Comparison of ENCODE assay signal across 8 mouse cellular contexts in the genomic region with DNA sequence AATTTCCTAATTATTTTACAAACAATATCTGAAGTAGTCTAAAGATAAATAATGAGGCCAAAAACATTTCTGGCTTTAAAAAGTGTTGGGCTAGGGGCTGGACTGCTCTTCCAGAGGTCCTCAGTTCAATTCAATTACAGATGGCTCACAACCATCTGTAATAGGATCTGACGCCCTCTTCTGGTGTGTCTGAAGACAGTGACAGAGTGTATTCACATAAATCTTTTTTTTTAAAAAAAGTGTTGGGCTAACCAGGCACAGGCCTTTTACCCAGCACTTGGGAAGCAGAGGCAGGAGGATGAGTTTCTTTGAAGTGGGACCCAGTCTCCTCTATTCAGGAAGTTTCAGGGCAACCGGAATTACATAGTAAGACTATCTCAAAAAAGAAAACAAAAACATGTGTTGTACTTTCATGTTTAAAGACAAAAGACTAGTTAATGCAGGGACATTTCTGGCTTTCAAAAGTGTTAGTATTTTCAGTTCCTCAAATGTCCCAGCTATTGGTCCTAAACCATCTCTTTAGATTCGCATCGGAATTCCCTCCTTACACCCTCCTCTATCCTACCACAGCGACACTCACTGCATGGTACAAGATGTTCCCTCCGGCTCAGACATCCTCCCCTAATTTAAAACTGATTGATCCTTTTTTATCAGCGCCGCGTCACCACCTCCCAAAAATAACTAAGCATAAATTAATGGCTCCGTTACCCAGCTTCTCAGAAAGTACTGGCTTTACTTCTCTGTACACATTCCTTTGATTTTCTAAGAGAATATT. TPM values are rescaled to one million over a fixed set of nuclear protein-coding genes. Genes with fewer than 3 reads are reported as not detected.
DNase-seq lines count a peak whose midpoint lies in the region; ATAC-seq and TF ChIP-seq lines count a peak whose summit lies in the region.

No protein-coding gene starts in this region.

- H3K4me3 ChIP-seq in left cerebral cortex, adult 2 months = peak overlapping the region; percentile 97
- H3K4me3 ChIP-seq in ES-E14 (ENCODE audit: insufficient read depth in 1 of 2, low read depth in 1 of 2, low read length in 2 of 2, poor library complexity in 1 of 2, severe bottlenecking in 1 of 2) = peak overlapping the region; percentile 95 to 99
- peak overlapping the region; percentile 87 for H3K4me3 ChIP-seq in liver, embryonic 13.5 days (replicated peaks)
- H3K4me3 ChIP-seq in stomach, embryonic 14.5 days (ENCODE audit: low read depth, low read length) = peak overlapping the region; percentile 98

- H3K4me2 ChIP-seq in liver, embryonic 13.5 days = peak overlapping the region; percentile 83
- H3K4me2 ChIP-seq in stomach, embryonic 14.5 days (replicated peaks; ENCODE audit: low read depth, low read length) = peak overlapping the region; percentile 89

- in situ Hi-C loops in ES-E14 (cut with MboI; ENCODE audit: low sequenced_read_pairs in 2 of 2, unreplicated experiment in 2 of 2) = no loop called here

- peak overlapping the region; percentile 98; the same call in 1 of the 2 replicates for H3K9ac ChIP-seq in ES-E14 (ENCODE audit: insufficient read depth, low read depth, low read length, poor library complexity, severe bottlenecking)
- H3K9ac ChIP-seq in liver, embryonic 13.5 days = peak overlapping the region; percentile 98
- peak overlapping the region; percentile 99 for H3K9ac ChIP-seq in stomach, embryonic 14.5 days (replicated peaks; ENCODE audit: low read depth, low read length)

- peaks cover 2 to 15% of the 10 kb centered on the region in 2 experiments; a peak in 3 of 4 replicates for H3K4me1 ChIP-seq in ES-E14 (ENCODE audit: control insufficient read depth in 2 of 2, insufficient read depth in 2 of 2, low read length in 2 of 2, poor library complexity in 1 of 2)
- peaks cover 76% of the 10 kb centered on the region for H3K4me1 ChIP-seq in liver, embryonic 13.5 days (replicated peaks)
- no peaks in the 10 kb centered on the region for H3K4me1 ChIP-seq in stomach, embryonic 14.5 days (ENCODE audit: control insufficient read depth, insufficient read depth, low read length)

- H3K36me3 ChIP-seq in ES-E14 (ENCODE audit: control insufficient read depth, insufficient read depth, low read length, poor library complexity, severe bottlenecking) = no peaks in the 10 kb centered on the region
- no peaks in the 10 kb centered on the region; the same call in 1 of the 2 replicates for H3K36me3 ChIP-seq in liver, embryonic 13.5 days
- no peaks in the 10 kb centered on the region for H3K36me3 ChIP-seq in stomach, embryonic 14.5 days (ENCODE audit: control insufficient read depth, insufficient read depth, low read length)

- DNase-seq in left cerebral cortex, adult 2 months (ENCODE audit: extremely low spot score in 1 of 2, low spot score in 2 of 2) = no peak
- no peak for DNase-seq in left cerebral cortex, adult 18-20 months (ENCODE audit: low spot score in 2 of 2)
- DNase-seq in ES-E14 (ENCODE audit: low read depth, low spot score) = no peak
- DNase-seq in embryo, embryonic 11 days = peak; percentile 13
- peak; percentile 25 to 27 for DNase-seq in heart, postnatal 10 days
- DNase-seq in liver, embryonic 13.5 days = peak; percentile 18

- WGBS in liver, embryonic 13.5 days (ENCODE audit: insufficient replicate concordance) = 5% methylated on average over 10 of the region's 10 CpGs
- 7% methylated on average over 10 of the region's 10 CpGs for WGBS in stomach, embryonic 14.5 days

- H3K27ac ChIP-seq in left cerebral cortex, adult 2 months = peak overlapping the region; percentile 99
- no peak overlapping the region for H3K27ac ChIP-seq in ES-E14 (ENCODE audit: insufficient read depth, low read depth, low read length, poor library complexity, severe bottlenecking)
- H3K27ac ChIP-seq in liver, embryonic 13.5 days = peak overlapping the region; percentile 95
- peak overlapping the region; percentile 96; the same call in 1 of the 2 replicates for H3K27ac ChIP-seq in stomach, embryonic 14.5 days (ENCODE audit: low read length)

- H3K27me3 ChIP-seq in liver, embryonic 13.5 days = no peaks in the 10 kb centered on the region
- H3K27me3 ChIP-seq in stomach, embryonic 14.5 days (ENCODE audit: control insufficient read depth, insufficient read depth, low read length) = no peaks in the 10 kb centered on the region

- no peak for ATAC-seq in liver, embryonic 13.5 days (ENCODE audit: low read depth)
- ATAC-seq in stomach, embryonic 14.5 days (ENCODE audit: insufficient number of reproducible peaks, insufficient read depth, low FRiP score, low read depth) = no peak
- ATAC-seq in cerebellum, adult (ENCODE audit: insufficient number of reproducible peaks, low FRiP score, low TSS enrichment) = no peak

- TF ChIP-seq CTCF in left cerebral cortex, adult 2 months (IDR thresholded peaks at IDR 0.05) = no peak; the same call in 1 of the 2 replicates

- no peaks in the 10 kb centered on the region for H3K9me3 ChIP-seq in ES-E14 (ENCODE audit: control insufficient read depth, insufficient read depth, low read depth, low read length)
- H3K9me3 ChIP-seq in liver, embryonic 13.5 days (replicated peaks) = no peaks in the 10 kb centered on the region
- H3K9me3 ChIP-seq in stomach, embryonic 14.5 days (ENCODE audit: control insufficient read depth, low read depth, low read length) = no peaks in the 10 kb centered on the region

- intact Hi-C loops in left cerebral cortex, adult 2 months (cut with DNase I) = loop anchor here (2.0 kb wide), 2 partner anchors 61 to 105 kb away; a partner anchor contains a TSS
- intact Hi-C loops in heart, postnatal 10 days (cut with DNase I) = loop anchor here (2.0 kb wide), 1 partner anchor 105 kb away; a partner anchor contains a TSS

TF ChIP-seq in ES-E14, 5 proteins besides CTCF, POLR2A, EP300 and RAD21:
- no peak for TF ChIP-seq MAFK (IDR thresholded peaks at IDR 0.05; ENCODE audit: insufficient read depth, low read depth, low read length)
- no peak for TF ChIP-seq ZC3H11A (IDR thresholded peaks at IDR 0.05; ENCODE audit: borderline replicate concordance, low read depth, low read length)
- TF ChIP-seq ZNF384 (IDR thresholded peaks at IDR 0.05; ENCODE audit: low read depth, low read length) = 0 out of 2 replicates have a peak, but pooled peaks have one; percentile 18

RNA-seq across cellular contexts. Expression of a gene that starts 1.4 kb away (rescaled TPM):
- total RNA-seq in left cerebral cortex, adult 2 months (2021) = 100 to 1,000 TPM; 159 to 164 TPM
- total RNA-seq in left cerebral cortex, adult 18-20 months (2021) = 100 to 1,000 TPM; 141 to 148 TPM
- 139 and 164 TPM in 2 replicates for total RNA-seq in ES-E14 (2012; rRNA removed)
- total RNA-seq in heart, postnatal 10 days (2021) = 100 to 1,000 TPM; 115 to 139 TPM
- polyA plus RNA-seq in liver, embryonic 13.5 days (2015; fragmentation: Nextera tagmentation; extraction: Ambion mirVana) = 171 and 213 TPM in 2 replicates
- polyA plus RNA-seq in stomach, embryonic 14.5 days (2014; fragmentation: Nextera tagmentation; extraction: Ambion mirVana) = 334 and 363 TPM in 2 replicates

RNA-seq across cellular contexts. Expression of a gene that starts 26.7 kb away (rescaled TPM):
- total RNA-seq in left cerebral cortex, adult 2 months (2021) = 10 to 100 TPM; 32.9 to 33.8 TPM
- 10 to 100 TPM; 32.2 to 34.1 TPM for total RNA-seq in left cerebral cortex, adult 18-20 months (2021)
- 10.8 and 20.4 TPM in 2 replicates for total RNA-seq in ES-E14 (2012; rRNA removed)
- 10 to 100 TPM; 34.8 to 38.7 TPM for total RNA-seq in heart, postnatal 10 days (2021)
- polyA plus RNA-seq in liver, embryonic 13.5 days (2015; fragmentation: Nextera tagmentation; extraction: Ambion mirVana) = 17.6 and 20.6 TPM in 2 replicates
- polyA plus RNA-seq in stomach, embryonic 14.5 days (2014; fragmentation: Nextera tagmentation; extraction: Ambion mirVana) = 19.7 and 24.1 TPM in 2 replicates

Comparison
In these comparisons a context has a peak if more than half of its experiments do, and no peak if none do; other contexts are left out.
1. DNase-seq: peak in embryo, embryonic 11 days (single experiment), heart, postnatal 10 days (2 of 2) and liver, embryonic 13.5 days (single experiment); none in left cerebral cortex, adult 2 months (0 of 2), left cerebral cortex, adult 18-20 months (0 of 2) and ES-E14 (single experiment).
2. Peak in every context shown above with its lines, with median percentiles within 50 percentile points of each other: H3K4me3 ChIP-seq and H3K9ac ChIP-seq.